12 mouse cellular contexts compared by ENCODE assay signal in the genomic region with DNA sequence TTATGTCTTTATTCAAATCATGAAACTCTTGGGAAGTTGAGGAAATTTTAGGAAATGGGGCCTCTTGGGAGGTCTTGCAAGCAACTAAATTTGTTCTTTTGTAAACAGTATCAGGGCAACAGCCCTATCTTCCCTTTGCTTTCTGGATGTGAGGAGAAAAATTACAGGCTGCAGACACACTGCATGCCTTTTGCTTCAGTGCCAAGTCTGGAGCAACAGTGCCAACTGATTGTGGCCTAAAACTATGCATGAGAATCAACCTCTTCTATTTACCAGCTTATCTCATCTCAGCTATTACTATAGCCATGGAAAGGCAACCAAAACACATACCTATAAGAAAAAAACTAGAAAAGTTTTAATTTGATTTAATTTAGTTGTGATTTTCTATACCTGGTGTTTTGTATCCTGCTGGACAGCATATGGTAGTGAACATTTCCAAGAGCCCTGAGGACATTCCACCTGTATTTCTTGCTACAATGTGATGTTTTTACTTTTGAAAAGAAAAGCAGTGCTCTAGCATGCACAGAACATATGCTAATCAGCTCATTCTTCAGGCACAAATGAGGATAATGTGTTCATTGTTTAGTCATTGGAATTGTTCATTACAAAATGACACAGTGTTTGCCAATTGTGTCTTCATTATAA.
DNase-seq lines count a peak whose midpoint lies in the region; ATAC-seq and TF ChIP-seq lines count a peak whose summit lies in the region.
"Had no signal": no experiment of that assay in that cellular context is flagged by ENCODE, and none has a peak within 500 bp of the region (broad histone marks: within the 10 kb centered on the region; RNA-seq: fewer than 3 reads in every experiment).

No protein-coding gene starts in this region.

- peak; percentile 88 for ATAC-seq in hindbrain, embryonic 13.5 days (ENCODE audit: low FRiP score)
- ATAC-seq in hindbrain, embryonic 15.5 days (ENCODE audit: low FRiP score, low read depth): 0 out of 2 replicates have a peak, but pooled peaks have one; percentile 54

- H3K9me3 ChIP-seq in hindbrain, embryonic 13.5 days: no peaks in the 10 kb centered on the region
- no peaks in the 10 kb centered on the region for H3K9me3 ChIP-seq in hindbrain, embryonic 10.5 days
- H3K9me3 ChIP-seq in hindbrain, embryonic 15.5 days: no peaks in the 10 kb centered on the region
- H3K9me3 ChIP-seq: liver, embryonic 13.5 days had no signal

- H3K27ac ChIP-seq in hindbrain, embryonic 13.5 days: no peak overlapping the region
- H3K27ac ChIP-seq in hindbrain, embryonic 10.5 days: no peak overlapping the region
- H3K27ac ChIP-seq in hindbrain, embryonic 15.5 days (replicated peaks): no peak overlapping the region
- H3K27ac ChIP-seq: layer of hippocampus, adult 2 months; liver, embryonic 13.5 days had no signal

- no peak overlapping the region for H3K9ac ChIP-seq in hindbrain, embryonic 13.5 days
- H3K9ac ChIP-seq in hindbrain, embryonic 15.5 days: no peak overlapping the region
- H3K9ac ChIP-seq: liver, embryonic 13.5 days had no signal

- peaks cover 3% of the 10 kb centered on the region; the same call in 1 of the 2 replicates for H3K27me3 ChIP-seq in hindbrain, embryonic 13.5 days
- no peaks in the 10 kb centered on the region for H3K27me3 ChIP-seq in hindbrain, embryonic 10.5 days (ENCODE audit: insufficient read depth, poor library complexity, severe bottlenecking)
- no peaks in the 10 kb centered on the region for H3K27me3 ChIP-seq in hindbrain, embryonic 15.5 days
- H3K27me3 ChIP-seq: liver, embryonic 13.5 days had no signal

- no peak overlapping the region for H3K4me2 ChIP-seq in hindbrain, embryonic 13.5 days
- H3K4me2 ChIP-seq in hindbrain, embryonic 15.5 days: no peak overlapping the region
- H3K4me2 ChIP-seq: liver, embryonic 13.5 days had no signal

- no peak for DNase-seq in hindbrain, embryonic 10.5 days (ENCODE audit: low spot score)
- DNase-seq in brain, embryonic 14.5 days (ENCODE audit: low read depth): peak; percentile 63
- DNase-seq in cerebellum, postnatal 10 days: peak; percentile 88 to 89
- DNase-seq in heart, postnatal 10 days: no peak
- DNase-seq in thymus, postnatal 4 days: no peak
- DNase-seq in yolk sac, embryonic 10.5 days (ENCODE audit: low spot score): no peak
- DNase-seq: B cell, adult 2 months; liver, embryonic 13.5 days; lung, postnatal 14 days had no signal

- H3K4me3 ChIP-seq in hindbrain, embryonic 13.5 days: no peak overlapping the region
- no peak overlapping the region for H3K4me3 ChIP-seq in hindbrain, embryonic 10.5 days
- H3K4me3 ChIP-seq in hindbrain, embryonic 15.5 days: no peak overlapping the region
- H3K4me3 ChIP-seq: layer of hippocampus, adult 2 months; liver, embryonic 13.5 days had no signal

- intact Hi-C loops in heart, postnatal 10 days (cut with DNase I): no loop called here

- no peaks in the 10 kb centered on the region for H3K4me1 ChIP-seq in hindbrain, embryonic 13.5 days (replicated peaks)
- no peaks in the 10 kb centered on the region for H3K4me1 ChIP-seq in hindbrain, embryonic 10.5 days (replicated peaks)
- peaks cover 9% of the 10 kb centered on the region; the same call in 1 of the 2 replicates for H3K4me1 ChIP-seq in hindbrain, embryonic 15.5 days (replicated peaks)
- H3K4me1 ChIP-seq: liver, embryonic 13.5 days had no signal

- TF ChIP-seq POLR2A in brain, embryonic 14.5 days (IDR thresholded peaks at IDR 0.05; ENCODE audit: borderline replicate concordance, extremely low read depth, insufficient read depth, insufficient read length, poor library complexity, severe bottlenecking): no peak

- no peak for TF ChIP-seq CTCF in brain, embryonic 14.5 days (IDR thresholded peaks at IDR 0.05; ENCODE audit: borderline replicate concordance, extremely low read depth, insufficient read depth, insufficient read length)

- no peaks in the 10 kb centered on the region for H3K36me3 ChIP-seq in hindbrain, embryonic 13.5 days
- no peaks in the 10 kb centered on the region for H3K36me3 ChIP-seq in hindbrain, embryonic 10.5 days
- H3K36me3 ChIP-seq in hindbrain, embryonic 15.5 days: no peaks in the 10 kb centered on the region
- H3K36me3 ChIP-seq: liver, embryonic 13.5 days had no signal

Comparison
In these comparisons a context has a peak if more than half of its experiments do, and no peak if none do; other contexts are left out.
1. DNase-seq: peak in brain, embryonic 14.5 days (single experiment) and cerebellum, postnatal 10 days (2 of 2); none in hindbrain, embryonic 10.5 days (single experiment), heart, postnatal 10 days (0 of 2), thymus, postnatal 4 days (single experiment) and yolk sac, embryonic 10.5 days (single experiment).